Mouse (Mus musculus) hindbrain, postnatal 0 days (tissue): ENCODE data around the gene Brd2. TPM values are rescaled to one million over a fixed set of nuclear protein-coding genes. Genes with fewer than 3 reads are reported as not detected.
A peak's percentile ranks its signal among the peaks of the same experiment; 100 is the strongest.

ENCODE experiments used
- ATAC-seq: fragments of 200-750 bp; cut with Nextera tagmentation; 2 replicates; pipeline ENCODE4 v1.8.0; 2017; ENCODE audit warnings: mild to moderate bottlenecking, moderate TSS enrichment, moderate library complexity
- DNase-seq: peaks from one replicate; pipeline ENCODE4 v3.0.0-alpha.2; 2015; ENCODE audit warnings: low spot score
- H3K27ac ChIP-seq: fragments of 300-500 bp; sonication (generic); 2 replicates; pipeline ENCODE4 v1.5.1; 2014; ENCODE audit warnings: mild to moderate bottlenecking
- H3K27me3 ChIP-seq: fragments of 300-500 bp; sonication (generic); 2 replicates; pipeline ENCODE4 v1.6.1; 2014; ENCODE audit warnings: low read length, mixed read lengths; ENCODE audit not compliant: insufficient read depth
- H3K36me3 ChIP-seq: fragments of 300-500 bp; sonication (generic); 2 replicates; pipeline ENCODE4 v1.6.1; 2014; ENCODE audit warnings: low read length, mixed read lengths; ENCODE audit not compliant: insufficient read depth
- H3K4me1 ChIP-seq: fragments of 300-500 bp; sonication (generic); 2 replicates; pipeline ENCODE4 v1.6.1; 2014; ENCODE audit warnings: antibody characterized with exemption, low read length, mixed read lengths; ENCODE audit not compliant: insufficient read depth
- H3K4me2 ChIP-seq: fragments of 300-500 bp; sonication (generic); 2 replicates; pipeline ENCODE4 v1.6.1; 2014; ENCODE audit warnings: low read depth, mild to moderate bottlenecking, low read length, moderate library complexity, mixed read lengths
- H3K4me3 ChIP-seq: fragments of 300-500 bp; sonication (generic); 2 replicates; pipeline ENCODE4 v1.5.1; 2014; ENCODE audit warnings: low read length
- H3K9ac ChIP-seq: fragments of 300-500 bp; sonication (generic); replicated peaks from 2 replicates; pipeline ENCODE4 v1.6.1; 2014; ENCODE audit warnings: mild to moderate bottlenecking, low read length, moderate library complexity, mixed read lengths
- H3K9me3 ChIP-seq: fragments of 300-500 bp; sonication (generic); 2 replicates; pipeline ENCODE4 v1.6.1; 2016; ENCODE audit warnings: low read length, mixed read lengths
- CTCF ChIP-seq: IDR thresholded peaks from 2 replicates; pipeline ENCODE4 v1.5.1; 2016; ENCODE audit warnings: antibody characterized with exemption, control low read depth, low read depth
- WGBS: fragments of 180-500 bp; shearing (Covaris S2); extraction: QIAGEN DNeasy Blood & Tissue Kit; methylation state at CpG from one replicate; pipeline ENCODE4 v1.1.7; 2014; 5-methylcytosine and 5-hydroxymethylcytosine counted together
- polyA plus RNA-seq: library from polyadenylated mRNA; unstranded; fragments of >200 nt; fragmentation: Nextera tagmentation; extraction: Ambion mirVana; gene quantifications from 2 replicates; pipeline ENCODE4 v1.2.1, GENCODE M21; 2015
- total RNA-seq: library from RNA; depleted of rRNA; stranded (reverse); fragments of >200 nt; gene quantifications from 2 replicates; pipeline ENCODE4 v1.2.3, GENCODE M21; 2014

Brd2 gene
- total and polyA plus RNA-seq, 2 experiments from 2014 or later = 108 to 195 TPM

DNA sequence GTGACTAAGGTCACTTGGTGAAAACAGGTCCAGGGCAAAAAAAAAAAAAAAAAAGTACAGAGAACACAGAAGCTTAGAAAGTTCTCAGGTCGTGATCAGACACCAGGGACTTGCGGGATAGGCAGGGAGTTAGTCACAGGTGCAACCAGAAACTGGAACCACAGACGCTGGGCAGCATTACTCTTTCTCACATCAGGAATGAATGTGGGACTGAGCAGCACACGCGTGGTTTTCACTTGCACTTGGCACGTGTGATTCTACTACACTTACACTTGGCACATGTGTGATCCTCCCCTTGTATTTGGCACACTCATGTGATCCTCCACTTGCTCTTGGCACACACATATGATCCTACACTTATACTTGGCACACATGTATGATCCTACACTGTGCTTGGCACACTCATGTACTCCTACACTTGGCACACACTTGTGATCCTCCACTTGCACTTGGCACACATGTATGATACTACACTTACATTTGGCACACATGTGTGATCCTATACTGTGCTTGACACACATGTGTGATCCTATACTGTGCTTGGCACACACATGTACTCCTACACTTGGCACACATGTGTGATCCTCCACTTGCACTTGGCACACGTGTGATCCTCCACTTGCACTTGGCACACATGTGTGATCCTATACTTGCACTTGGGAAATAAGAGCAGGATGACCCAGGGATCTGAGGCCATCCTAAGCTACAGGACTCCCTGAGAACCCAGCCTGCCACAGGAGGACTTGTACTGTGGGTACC, 15.1 kb downstream of the Brd2 start:
- 0 out of 2 replicates have a peak, but pooled peaks have one; percentile 15 for ATAC-seq
- Histone ChIP-seq H3K27ac (no peak overlapping the region), H3K9me3 (no peaks in the 10 kb centered on the region), H3K36me3 (peaks cover 21% of the 10 kb centered on the region), H3K27me3 (no peaks in the 10 kb centered on the region), H3K9ac (no peak overlapping the region), H3K4me3 (no peak overlapping the region), H3K4me1 (no peaks in the 10 kb centered on the region), H3K4me2 (no peak overlapping the region)
- WGBS = 87% methylated on average over 7 of the region's 7 CpGs
- TF ChIP-seq CTCF = no peak
- DNase-seq = no peak

GRCm38 (mm10) chr17:34106555-34106954, 15.9 kb downstream of the Brd2 start:
- Histone ChIP-seq H3K9me3 (no peaks in the 10 kb centered on the region), H3K4me3 (no peak overlapping the region), H3K36me3 (peaks cover 15% of the 10 kb centered on the region), H3K4me1 (no peaks in the 10 kb centered on the region), H3K27me3 (no peaks in the 10 kb centered on the region), H3K27ac (no peak overlapping the region), H3K9ac (no peak overlapping the region), H3K4me2 (no peak overlapping the region)
- TF ChIP-seq CTCF = no peak
- ATAC-seq (no peak), DNase-seq (no peak)
- WGBS = 89% methylated on average over 7 of the region's 7 CpGs

DNA sequence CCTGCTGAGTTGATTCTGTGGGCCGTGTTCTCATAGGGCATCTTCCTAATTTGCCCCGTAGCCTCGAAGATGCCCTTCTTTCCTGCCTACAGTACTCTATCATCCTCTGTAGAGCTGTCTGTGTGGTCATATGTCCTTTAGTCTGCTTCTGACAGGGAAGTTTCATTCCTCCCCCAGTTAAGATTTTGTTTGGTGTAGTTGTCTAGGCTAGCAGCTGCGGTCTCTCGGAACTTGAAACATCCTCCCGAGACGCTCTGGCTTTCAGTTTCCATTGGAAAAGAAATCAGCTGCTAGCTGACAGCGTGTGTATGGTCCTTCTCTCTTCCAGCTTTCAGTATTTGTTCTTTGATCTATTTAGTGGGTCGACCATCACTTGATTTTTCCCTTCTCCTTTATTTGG, 17.6 kb downstream of the Brd2 start:
- no peaks in the 10 kb centered on the region for H3K4me1 ChIP-seq
- no peak overlapping the region for H3K27ac ChIP-seq
- H3K27me3 ChIP-seq = no peaks in the 10 kb centered on the region
- 81% methylated on average over 9 of the region's 9 CpGs for WGBS
- no peak for ATAC-seq
- no peak overlapping the region for H3K4me3 ChIP-seq
- H3K36me3 ChIP-seq = peaks cover under 1% of the 10 kb centered on the region; the same call in 1 of the 2 replicates
- H3K9ac ChIP-seq = no peak overlapping the region
- no peak overlapping the region for H3K4me2 ChIP-seq
- H3K9me3 ChIP-seq = no peaks in the 10 kb centered on the region
- no peak for DNase-seq
- TF ChIP-seq CTCF = no peak

GRCm38 (mm10) chr17:34102831-34103230, 19.6 kb downstream of the Brd2 start:
- H3K27ac ChIP-seq = no peak overlapping the region
- no peaks in the 10 kb centered on the region for H3K4me1 ChIP-seq
- no peak overlapping the region for H3K4me2 ChIP-seq
- no peaks in the 10 kb centered on the region for H3K9me3 ChIP-seq
- no peak for DNase-seq
- no peak for TF ChIP-seq CTCF
- no peak overlapping the region for H3K9ac ChIP-seq
- H3K4me3 ChIP-seq = no peak overlapping the region
- no peak for ATAC-seq
- H3K27me3 ChIP-seq = no peaks in the 10 kb centered on the region
- H3K36me3 ChIP-seq = no peaks in the 10 kb centered on the region
- WGBS = 79% methylated on average over 6 of the region's 6 CpGs

DNA sequence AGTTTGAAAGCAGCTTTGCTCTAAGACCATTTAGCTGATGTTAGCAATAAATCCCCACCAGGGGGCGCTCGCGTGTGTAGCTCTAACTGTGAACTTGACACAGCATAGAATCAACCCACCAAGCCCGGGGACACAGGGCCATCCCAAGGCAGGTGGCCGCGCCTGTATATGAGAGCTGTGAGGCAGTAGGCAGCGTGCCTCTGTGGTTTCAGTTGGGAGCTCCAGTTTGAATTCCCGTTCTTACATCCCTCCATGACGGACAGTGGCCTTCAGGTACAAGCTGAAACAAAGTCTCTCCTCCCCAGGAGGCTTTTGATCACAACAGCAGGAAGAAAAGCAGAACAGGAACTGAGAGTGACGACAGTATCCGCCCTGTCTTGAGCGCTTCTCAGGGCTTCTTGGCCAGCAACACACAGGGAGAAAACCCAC, 20.8 kb downstream of the Brd2 start:
- WGBS = 5% methylated on average over 12 of the region's 12 CpGs
- no peaks in the 10 kb centered on the region for H3K4me1 ChIP-seq
- peak overlapping the region; percentile 45 for H3K4me2 ChIP-seq
- H3K36me3 ChIP-seq = no peaks in the 10 kb centered on the region
- H3K9me3 ChIP-seq = no peaks in the 10 kb centered on the region
- no peak overlapping the region for H3K4me3 ChIP-seq
- ATAC-seq = peak; percentile 83
- DNase-seq = peak; percentile 96
- peak; percentile 94 for TF ChIP-seq CTCF
- H3K27me3 ChIP-seq = no peaks in the 10 kb centered on the region
- no peak overlapping the region for H3K9ac ChIP-seq
- no peak overlapping the region for H3K27ac ChIP-seq

DNA sequence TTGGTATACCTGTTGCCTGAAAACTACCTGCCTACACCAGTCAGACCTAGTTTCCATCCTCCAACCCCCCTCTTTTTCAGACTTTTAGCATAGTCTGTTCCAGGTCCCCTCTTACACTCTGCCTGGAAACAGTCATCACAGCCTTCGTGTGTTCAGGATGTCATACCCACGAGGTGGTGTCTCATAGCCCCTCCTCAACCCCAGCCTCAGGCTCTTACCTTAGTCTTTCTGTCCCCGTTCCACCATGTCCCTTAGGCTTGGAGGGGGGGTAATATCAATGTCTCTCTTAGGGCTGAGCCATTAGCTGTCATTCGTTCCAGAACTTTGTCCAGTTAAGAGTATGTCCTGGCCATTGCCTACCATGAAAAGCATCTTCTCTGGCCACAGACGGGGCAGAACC, 21.2 kb downstream of the Brd2 start:
- H3K36me3 ChIP-seq = no peaks in the 10 kb centered on the region
- no peaks in the 10 kb centered on the region for H3K9me3 ChIP-seq
- ATAC-seq (0 out of 2 replicates have a peak, but pooled peaks have one; percentile 10), DNase-seq (no peak)
- no peak for TF ChIP-seq CTCF
- H3K27ac ChIP-seq = no peak overlapping the region
- H3K27me3 ChIP-seq = no peaks in the 10 kb centered on the region
- H3K4me3 ChIP-seq = no peak overlapping the region
- no peak overlapping the region for H3K9ac ChIP-seq
- H3K4me1 ChIP-seq = no peaks in the 10 kb centered on the region
- WGBS = 24% methylated on average over 5 of the region's 5 CpGs
- H3K4me2 ChIP-seq = no peak overlapping the region

GRCm38 (mm10) chr17:34099531-34099930, 22.9 kb downstream of the Brd2 start:
- no peak for ATAC-seq
- no peak for TF ChIP-seq CTCF

More at GRCm38 (mm10) chr17:34099531-34099930, 22.9 kb downstream of the Brd2 start:
- Histone ChIP-seq H3K4me3 (no peak overlapping the region), H3K27ac (no peak overlapping the region), H3K36me3 (no peaks in the 10 kb centered on the region), H3K27me3 (no peaks in the 10 kb centered on the region), H3K9me3 (no peaks in the 10 kb centered on the region), H3K4me2 (no peak overlapping the region), H3K4me1 (no peaks in the 10 kb centered on the region), H3K9ac (no peak overlapping the region)
- no peak for DNase-seq
- WGBS = 44% methylated on average over 5 of the region's 5 CpGs
